Mouse (Mus musculus) testis, adult 2 months (tissue): ENCODE measurements at regions not wholly inside any gene's neighbourhood (a gene's known extent, or its start where the extent isn't known, plus 50 kb on each side); places are given as distances from the start of the nearest gene placed in this dataset.

Source experiments
- CTCF ChIP-seq: fragments of 200-500 bp; IDR thresholded peaks from 2 replicates; pipeline ENCODE4 v1.5.1; 2012; ENCODE audit warnings: low read depth, mild to moderate bottlenecking, inconsistent platforms, low read length, moderate library complexity; ENCODE audit not compliant: control insufficient read depth, insufficient read depth, insufficient replicate concordance
- POLR2A ChIP-seq: fragments of 200-500 bp; IDR thresholded peaks from 2 replicates; pipeline ENCODE4 v1.6.1; 2012; ENCODE audit warnings: low read depth, mild to moderate bottlenecking, inconsistent platforms, low read length, moderate library complexity; ENCODE audit not compliant: control insufficient read depth

DNA sequence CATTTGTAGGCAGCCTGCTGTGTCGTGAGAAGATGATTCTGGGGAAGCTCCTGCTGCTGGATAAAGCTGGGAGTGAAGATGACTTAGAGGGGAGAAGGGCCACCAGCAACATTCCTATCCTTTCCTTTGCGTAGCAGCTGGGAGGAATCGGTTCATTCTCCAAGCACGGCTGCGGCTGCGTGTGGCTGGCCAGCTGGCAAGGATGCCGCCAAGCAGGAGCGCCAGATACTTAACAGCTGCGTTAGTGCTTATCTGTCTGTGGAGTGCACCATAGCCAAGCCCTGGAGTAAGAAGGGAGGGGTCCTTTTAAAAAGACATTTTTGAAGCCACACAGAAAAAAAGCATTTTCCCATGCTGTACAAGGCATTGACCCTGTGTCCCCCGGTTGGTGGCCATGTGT, 361.4 kb upstream of the Arglu1 start:
- TF ChIP-seq POLR2A (no peak), CTCF (no peak)
